Mouse (Mus musculus): ENCODE measurements at regions not wholly inside any gene's neighbourhood (a gene's known extent, or its start where the extent isn't known, plus 50 kb on each side); places are given as distances from the start of the nearest gene placed in this dataset. TPM values are rescaled to one million over a fixed set of nuclear protein-coding genes. Genes with fewer than 3 reads are reported as not detected.

Small RNA genes lying in the stretch of these regions (microRNA-seq; reads per million reads assigned to microRNA genes)
- not detected for gene Gm23881
